Mouse (Mus musculus) midbrain, embryonic 16.5 days (tissue): Measurements from ENCODE around the gene 5330417H12Rik. TPM values are rescaled to one million over a fixed set of nuclear protein-coding genes. Genes with fewer than 3 reads are reported as not detected.

Experiments used
- ATAC-seq: fragments of 200-750 bp; cut with Nextera tagmentation; 2 replicates; pipeline ENCODE4 v1.8.0; 2017; ENCODE audit warnings: moderate TSS enrichment
- H3K27ac ChIP-seq: fragments of 300-500 bp; sonication (generic); 2 replicates; pipeline ENCODE4 v1.5.1; 2014; ENCODE audit warnings: mild to moderate bottlenecking, low read length, mixed read lengths
- H3K27me3 ChIP-seq: fragments of 300-500 bp; sonication (generic); 2 replicates; pipeline ENCODE4 v1.6.1; 2014; ENCODE audit warnings: low read depth, low read length, mixed read lengths; ENCODE audit not compliant: control insufficient read depth, insufficient read depth
- H3K36me3 ChIP-seq: fragments of 300-500 bp; sonication (generic); 2 replicates; pipeline ENCODE4 v1.6.1; 2014; ENCODE audit warnings: mild to moderate bottlenecking, low read length, moderate library complexity, mixed read lengths; ENCODE audit not compliant: control insufficient read depth, insufficient read depth
- H3K4me1 ChIP-seq: fragments of 300-500 bp; sonication (generic); 2 replicates; pipeline ENCODE4 v1.6.1; 2014; ENCODE audit warnings: mild to moderate bottlenecking, low read length, mixed read lengths; ENCODE audit not compliant: control insufficient read depth, insufficient read depth
- H3K4me2 ChIP-seq: fragments of 300-500 bp; sonication (generic); 2 replicates; pipeline ENCODE4 v1.6.1; 2014; ENCODE audit warnings: mild to moderate bottlenecking, low read length, mixed read lengths
- H3K4me3 ChIP-seq: fragments of 300-500 bp; sonication (generic); 2 replicates; pipeline ENCODE4 v1.5.1; 2014; ENCODE audit warnings: low read depth, mild to moderate bottlenecking, low read length, moderate library complexity, mixed read lengths
- H3K9ac ChIP-seq: fragments of 300-500 bp; sonication (generic); 2 replicates; pipeline ENCODE4 v1.6.1; 2014; ENCODE audit warnings: low read depth, low read length, mixed read lengths
- H3K9me3 ChIP-seq: fragments of 300-500 bp; sonication (generic); replicated peaks from 2 replicates; pipeline ENCODE4 v1.6.1; 2014; ENCODE audit warnings: mild to moderate bottlenecking, low read length, mixed read lengths; ENCODE audit not compliant: control insufficient read depth, poor library complexity, severe bottlenecking
- WGBS: fragments of 180-500 bp; shearing (Covaris S2); extraction: QIAGEN DNeasy Blood & Tissue Kit; methylation state at CpG from one replicate; pipeline ENCODE4 v1.1.7; 2014; 5-methylcytosine and 5-hydroxymethylcytosine counted together
- polyA plus RNA-seq: library from polyadenylated mRNA; unstranded; fragments of >200 nt; fragmentation: Nextera tagmentation; extraction: Ambion mirVana; gene quantifications from 2 replicates; pipeline ENCODE4 v1.2.1, GENCODE M21; 2015

5330417H12Rik gene
- polyA plus RNA-seq, 1 experiment from 2014 or later: not detected

GRCm38 (mm10) chr7:107661189-107661842 is 36.4 kb upstream of the 5330417H12Rik start:
- H3K4me2 ChIP-seq: no peak overlapping the region
- no peak overlapping the region for H3K9ac ChIP-seq
- no peak overlapping the region for H3K4me3 ChIP-seq
- H3K27me3 ChIP-seq: no peaks in the 10 kb centered on the region
- no peaks in the 10 kb centered on the region for H3K36me3 ChIP-seq
- ATAC-seq: peak; percentile 78
- peaks cover 16% of the 10 kb centered on the region for H3K4me1 ChIP-seq
- H3K27ac ChIP-seq: no peak overlapping the region
- WGBS: 14% methylated on average over 8 of the region's 8 CpGs
- no peaks in the 10 kb centered on the region for H3K9me3 ChIP-seq

- Histone ChIP-seq H3K4me2 (no peak overlapping the region), H3K4me3 (no peak overlapping the region), H3K9ac (no peak overlapping the region), H3K27ac (no peak overlapping the region), H3K9me3 (no peaks in the 10 kb centered on the region), H3K27me3 (no peaks in the 10 kb centered on the region), H3K4me1 (peaks cover 4% of the 10 kb centered on the region), H3K36me3 (no peaks in the 10 kb centered on the region)
- 88% methylated on average over 8 of the region's 8 CpGs for WGBS
- ATAC-seq: no peak
These were observed 34.4 kb upstream of the 5330417H12Rik start for GRCm38 (mm10) chr7:107659186-107659918.

GRCm38 (mm10) chr7:107656451-107656850 is 31.5 kb upstream of the 5330417H12Rik start:
- no peak overlapping the region for H3K4me3 ChIP-seq
- no peaks in the 10 kb centered on the region for H3K36me3 ChIP-seq
- no peaks in the 10 kb centered on the region for H3K4me1 ChIP-seq
- no peak overlapping the region for H3K4me2 ChIP-seq
- H3K27me3 ChIP-seq: no peaks in the 10 kb centered on the region
- H3K9me3 ChIP-seq: no peaks in the 10 kb centered on the region
- H3K27ac ChIP-seq: no peak overlapping the region
- ATAC-seq: no peak
- 92% methylated on average over 6 of the region's 6 CpGs for WGBS
- no peak overlapping the region for H3K9ac ChIP-seq

GRCm38 (mm10) chr7:107651821-107652220 is 26.9 kb upstream of the 5330417H12Rik start:
- no peaks in the 10 kb centered on the region for H3K36me3 ChIP-seq
- H3K27ac ChIP-seq: no peak overlapping the region
- H3K9me3 ChIP-seq: no peaks in the 10 kb centered on the region
- ATAC-seq: no peak
- H3K4me2 ChIP-seq: no peak overlapping the region
- no peak overlapping the region for H3K4me3 ChIP-seq
- 57% methylated on average over 1 of the region's 1 CpGs for WGBS
- H3K27me3 ChIP-seq: no peaks in the 10 kb centered on the region
- H3K9ac ChIP-seq: no peak overlapping the region
- no peaks in the 10 kb centered on the region for H3K4me1 ChIP-seq

- ATAC-seq: no peak
- Histone ChIP-seq H3K36me3 (no peaks in the 10 kb centered on the region), H3K4me1 (no peaks in the 10 kb centered on the region), H3K9ac (no peak overlapping the region), H3K4me2 (no peak overlapping the region), H3K4me3 (no peak overlapping the region), H3K9me3 (no peaks in the 10 kb centered on the region), H3K27ac (no peak overlapping the region), H3K27me3 (no peaks in the 10 kb centered on the region)
- WGBS: 85% methylated on average over 7 of the region's 7 CpGs
These were observed 25.0 kb upstream of the 5330417H12Rik start for GRCm38 (mm10) chr7:107649990-107650389.

- ATAC-seq: no peak
- Histone ChIP-seq H3K4me2 (no peak overlapping the region), H3K27me3 (no peaks in the 10 kb centered on the region), H3K9ac (no peak overlapping the region), H3K4me1 (no peaks in the 10 kb centered on the region), H3K36me3 (no peaks in the 10 kb centered on the region), H3K27ac (no peak overlapping the region), H3K4me3 (no peak overlapping the region), H3K9me3 (no peaks in the 10 kb centered on the region)
- WGBS: 83% methylated on average over 12 of the region's 12 CpGs
These were observed 24.2 kb upstream of the 5330417H12Rik start for GRCm38 (mm10) chr7:107648937-107649688.

- no peak for ATAC-seq
- no peak overlapping the region for H3K9ac ChIP-seq
- no peaks in the 10 kb centered on the region for H3K4me1 ChIP-seq
- no peaks in the 10 kb centered on the region for H3K36me3 ChIP-seq
- H3K4me2 ChIP-seq: no peak overlapping the region
- no peaks in the 10 kb centered on the region for H3K27me3 ChIP-seq
- no peak overlapping the region for H3K27ac ChIP-seq
- H3K4me3 ChIP-seq: no peak overlapping the region
- WGBS: 94% methylated on average over 2 of the region's 2 CpGs
- H3K9me3 ChIP-seq: no peaks in the 10 kb centered on the region
These were observed 20.0 kb upstream of the 5330417H12Rik start for GRCm38 (mm10) chr7:107644987-107645386.

- WGBS: 65% methylated on average over 7 of the region's 7 CpGs
- Histone ChIP-seq H3K4me2 (no peak overlapping the region), H3K27ac (no peak overlapping the region), H3K4me1 (no peaks in the 10 kb centered on the region), H3K27me3 (no peaks in the 10 kb centered on the region), H3K9ac (no peak overlapping the region), H3K4me3 (no peak overlapping the region), H3K36me3 (no peaks in the 10 kb centered on the region), H3K9me3 (no peaks in the 10 kb centered on the region)
- ATAC-seq: peak; percentile 90
These were observed 17.8 kb upstream of the 5330417H12Rik start for GRCm38 (mm10) chr7:107642586-107643275.
